Mouse (Mus musculus) MEL-GATA-1-ER (cell line): ENCODE data around the gene Mindy4b-ps.
"Not testable (repeated sequence)": the region's sequence is repeated elsewhere in the genome, so short reads cannot be mapped to it uniquely, and the experiment has no call there.

Experiments
- DNase-seq: peaks from one replicate; pipeline ENCODE4 v3.0.0-alpha.2; 2012; ENCODE audit warnings: low read depth; ENCODE audit errors: extremely low read depth

The Mindy4b-ps gene

GRCm38 (mm10) chr3:58822211-58822610, at the start of gene Mindy4b-ps:
TSS of gene Mindy4b-ps (minus strand) at chr3:58822311.
- no peak for DNase-seq

- not testable (repeated sequence) for DNase-seq
Measured at GRCm38 (mm10) chr3:58871882-58872281, 49.8 kb upstream of the Mindy4b-ps start.

- DNase-seq: no peak
Measured at GRCm38 (mm10) chr3:58865690-58866089, 43.6 kb upstream of the Mindy4b-ps start.

GRCm38 (mm10) chr3:58862976-58863375, 40.9 kb upstream of the Mindy4b-ps start:
- no peak for DNase-seq

GRCm38 (mm10) chr3:58843415-58843814, 21.3 kb upstream of the Mindy4b-ps start:
- DNase-seq: peak; percentile 1

- DNase-seq: no peak
Measured at GRCm38 (mm10) chr3:58833442-58834160, 11.5 kb upstream of the Mindy4b-ps start.

- DNase-seq: no peak
Measured at GRCm38 (mm10) chr3:58832888-58833287, 10.8 kb upstream of the Mindy4b-ps start.

- no peak for DNase-seq
Measured at GRCm38 (mm10) chr3:58831586-58831985, 9.5 kb upstream of the Mindy4b-ps start.

- DNase-seq: no peak
Measured at GRCm38 (mm10) chr3:58829926-58830325, 7.8 kb upstream of the Mindy4b-ps start.

- no peak for DNase-seq
Measured at GRCm38 (mm10) chr3:58828366-58829153, 6.4 kb upstream of the Mindy4b-ps start.

- no peak for DNase-seq
Measured at GRCm38 (mm10) chr3:58826266-58826665, 4.2 kb upstream of the Mindy4b-ps start.

- DNase-seq: no peak
Measured at GRCm38 (mm10) chr3:58817337-58817736, 4.8 kb downstream of the Mindy4b-ps start.

- no peak for DNase-seq
Measured at GRCm38 (mm10) chr3:58814191-58814590, 7.9 kb downstream of the Mindy4b-ps start.

- no peak for DNase-seq
Measured at GRCm38 (mm10) chr3:58810353-58810752, 11.8 kb downstream of the Mindy4b-ps start.

- DNase-seq: no peak
Measured at GRCm38 (mm10) chr3:58809111-58809915, 12.8 kb downstream of the Mindy4b-ps start.

- no peak for DNase-seq
Measured at GRCm38 (mm10) chr3:58808636-58809035, 13.5 kb downstream of the Mindy4b-ps start.

GRCm38 (mm10) chr3:58804745-58805144, 17.4 kb downstream of the Mindy4b-ps start:
- no peak for DNase-seq

- no peak for DNase-seq
Measured at GRCm38 (mm10) chr3:58798676-58799075, 23.4 kb downstream of the Mindy4b-ps start.

- no peak for DNase-seq
Measured at GRCm38 (mm10) chr3:58798245-58798644, 23.9 kb downstream of the Mindy4b-ps start.

- DNase-seq: no peak
Measured at GRCm38 (mm10) chr3:58789473-58789872, 32.6 kb downstream of the Mindy4b-ps start.

GRCm38 (mm10) chr3:58789033-58789432, 33.1 kb downstream of the Mindy4b-ps start:
- no peak for DNase-seq

GRCm38 (mm10) chr3:58786470-58786869, 35.6 kb downstream of the Mindy4b-ps start:
- no peak for DNase-seq
